Mouse (Mus musculus) urinary bladder, postnatal 0 days (tissue): Measurements from ENCODE around the gene Slc25a16. TPM values are rescaled to one million over a fixed set of nuclear protein-coding genes. Genes with fewer than 3 reads are reported as not detected.

Experiments
- polyA plus RNA-seq: library from polyadenylated mRNA; unstranded; fragments of >200 nt; fragmentation: Nextera tagmentation; extraction: Ambion mirVana; gene quantifications from 2 replicates; pipeline ENCODE4 v1.2.1, GENCODE M21; 2015

Slc25a16 gene
- 12.7 and 13.8 TPM in 2 replicates for polyA plus RNA-seq

GRCm38 (mm10) chr10:62919925-62920765, at the start of gene Slc25a16:
Slc25a16 (plus strand) TSS chr10:62920633.

GRCm38 (mm10) chr10:62908896-62909295, 11.5 kb upstream of the Slc25a16 start, which contains the start of gene Tet1:
Tet1 (minus strand) TSS chr10:62908996.

GRCm38 (mm10) chr10:62946738-62947471, 26.5 kb downstream of the Slc25a16 start, which contains the start of gene Dna2:
Dna2 (plus strand) TSS chr10:62947026.

GRCm38 (mm10) chr10:62980039-62980954, 59.9 kb downstream of the Slc25a16 start, which contains the start of gene Rufy2:
Rufy2 (plus strand) TSS chr10:62980223.

Other genes starting within 250 kb of the Slc25a16 start
- gene Stox1, start 194.5 kb upstream of the Slc25a16 start, polyA plus RNA-seq: 0.55 and 0.79 TPM in 2 replicates
- gene Ccar1, start 128.3 kb upstream of the Slc25a16 start, polyA plus RNA-seq: 54.2 and 56.2 TPM in 2 replicates
- 7.1 and 7.8 TPM in 2 replicates for gene Tet1, start 11.6 kb upstream of the Slc25a16 start, polyA plus RNA-seq
- 2.9 and 4.0 TPM in 2 replicates for gene Dna2, start 26.4 kb downstream of the Slc25a16 start, polyA plus RNA-seq
- 13.5 and 14.6 TPM in 2 replicates for gene Rufy2, start 59.6 kb downstream of the Slc25a16 start, polyA plus RNA-seq
- gene Hnrnph3, start 103.6 kb downstream of the Slc25a16 start, polyA plus RNA-seq: 30.7 and 34.8 TPM in 2 replicates
- 0.88 and 0.91 TPM in 2 replicates for gene Pbld2, start 103.7 kb downstream of the Slc25a16 start, polyA plus RNA-seq
- gene Pbld1, start 139.5 kb downstream of the Slc25a16 start, polyA plus RNA-seq: 0.23 and 0.39 TPM in 2 replicates
- not detected in 2 replicates for gene Atoh7, start 179.0 kb downstream of the Slc25a16 start, polyA plus RNA-seq